Mouse (Mus musculus) kidney, postnatal 25 days (tissue): ENCODE measurements around the gene Rnf114.

Source experiments
- DNase-seq, 2 experiments: peaks; one replicate each; pipeline ENCODE4 v3.0.0; 2021; ENCODE audit warnings: mixed read lengths in 2 of 2

The Rnf114 gene

GRCm38 (mm10) chr2:167475596-167475995 is 16.8 kb upstream of the Rnf114 start:
- no peak for DNase-seq

- DNase-seq: peak; percentile 70 to 72
Measured at GRCm38 (mm10) chr2:167476200-167476688, 16.2 kb upstream of the Rnf114 start.

GRCm38 (mm10) chr2:167476762-167477161 is 15.7 kb upstream of the Rnf114 start:
- peak in 1 of 2 experiments; percentile 38 for DNase-seq

GRCm38 (mm10) chr2:167478128-167478527 is 14.3 kb upstream of the Rnf114 start:
- DNase-seq: peak in 1 of 2 experiments; percentile 47

- no peak for DNase-seq
Measured at GRCm38 (mm10) chr2:167479501-167479900, 12.9 kb upstream of the Rnf114 start.

GRCm38 (mm10) chr2:167482681-167483080 is 9.8 kb upstream of the Rnf114 start:
- no peak for DNase-seq

- DNase-seq: peak; percentile 57 to 84
Measured at GRCm38 (mm10) chr2:167483081-167483826, 9.2 kb upstream of the Rnf114 start.

GRCm38 (mm10) chr2:167483827-167484410 is 8.5 kb upstream of the Rnf114 start:
- no peak for DNase-seq

- no peak for DNase-seq
Measured at GRCm38 (mm10) chr2:167484932-167485331, 7.5 kb upstream of the Rnf114 start.

- DNase-seq: peak; percentile 75 to 91
Measured at GRCm38 (mm10) chr2:167485501-167486377, 6.7 kb upstream of the Rnf114 start.

GRCm38 (mm10) chr2:167486573-167486972 is 5.9 kb upstream of the Rnf114 start:
- no peak for DNase-seq

- DNase-seq: no peak
Measured at GRCm38 (mm10) chr2:167487551-167487950, 4.9 kb upstream of the Rnf114 start.

- DNase-seq: no peak
Measured at GRCm38 (mm10) chr2:167487994-167488393, 4.5 kb upstream of the Rnf114 start.

- DNase-seq: no peak
Measured at GRCm38 (mm10) chr2:167490813-167491525, 1.5 kb upstream of the Rnf114 start.

- peak; percentile 94 to 96 for DNase-seq
Measured at GRCm38 (mm10) chr2:167492713-167493636, 530 bp downstream of the Rnf114 start, which contains the start of gene Spata2. Spata2 (minus strand) TSS chr2:167492887.

GRCm38 (mm10) chr2:167496437-167496836 is 4.0 kb downstream of the Rnf114 start:
- no peak for DNase-seq

GRCm38 (mm10) chr2:167497272-167497671 is 4.8 kb downstream of the Rnf114 start:
- peak; percentile 61 to 78 for DNase-seq

GRCm38 (mm10) chr2:167502554-167503252 is 10.3 kb downstream of the Rnf114 start:
- DNase-seq: no peak

- peak; percentile 91 to 94 for DNase-seq
Measured at GRCm38 (mm10) chr2:167503253-167503895, 10.9 kb downstream of the Rnf114 start.

- DNase-seq: peak; percentile 88 to 94
Measured at GRCm38 (mm10) chr2:167503896-167504349, 11.5 kb downstream of the Rnf114 start.
